Mouse (Mus musculus): Measurements from ENCODE around the gene Aym1.
A peak's percentile ranks its signal among the peaks of the same experiment; 100 is the strongest.
"Not testable (repeated sequence)": the region's sequence is repeated elsewhere in the genome, so short reads cannot be mapped to it uniquely, and the experiment has no call there.

Gene Aym1

DNA sequence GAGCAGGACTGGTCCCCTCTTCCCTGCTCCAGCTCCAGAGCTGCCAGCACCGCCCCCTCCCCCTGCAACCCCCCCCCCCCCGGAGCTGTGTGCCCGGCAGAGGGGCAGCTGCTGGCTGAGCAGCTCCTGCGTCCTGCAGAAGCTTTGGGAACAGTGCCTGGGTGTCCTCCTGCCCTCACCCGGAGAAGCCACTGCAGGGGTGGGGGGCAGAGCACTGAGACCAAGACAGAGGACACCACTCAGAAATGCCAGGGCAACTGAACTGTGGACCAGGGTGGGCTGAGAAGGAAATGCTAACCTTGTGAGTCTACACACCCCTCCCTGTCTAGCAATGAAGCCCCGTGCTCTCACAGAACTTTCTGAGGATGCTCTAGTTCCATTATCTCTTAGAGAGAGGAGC is at the start of gene Aym1:
Aym1 (plus strand) TSS at position 109 of the 400 bp plus-strand sequence.
- no peak for DNase-seq (ENCODE audit: low spot score)

DNA sequence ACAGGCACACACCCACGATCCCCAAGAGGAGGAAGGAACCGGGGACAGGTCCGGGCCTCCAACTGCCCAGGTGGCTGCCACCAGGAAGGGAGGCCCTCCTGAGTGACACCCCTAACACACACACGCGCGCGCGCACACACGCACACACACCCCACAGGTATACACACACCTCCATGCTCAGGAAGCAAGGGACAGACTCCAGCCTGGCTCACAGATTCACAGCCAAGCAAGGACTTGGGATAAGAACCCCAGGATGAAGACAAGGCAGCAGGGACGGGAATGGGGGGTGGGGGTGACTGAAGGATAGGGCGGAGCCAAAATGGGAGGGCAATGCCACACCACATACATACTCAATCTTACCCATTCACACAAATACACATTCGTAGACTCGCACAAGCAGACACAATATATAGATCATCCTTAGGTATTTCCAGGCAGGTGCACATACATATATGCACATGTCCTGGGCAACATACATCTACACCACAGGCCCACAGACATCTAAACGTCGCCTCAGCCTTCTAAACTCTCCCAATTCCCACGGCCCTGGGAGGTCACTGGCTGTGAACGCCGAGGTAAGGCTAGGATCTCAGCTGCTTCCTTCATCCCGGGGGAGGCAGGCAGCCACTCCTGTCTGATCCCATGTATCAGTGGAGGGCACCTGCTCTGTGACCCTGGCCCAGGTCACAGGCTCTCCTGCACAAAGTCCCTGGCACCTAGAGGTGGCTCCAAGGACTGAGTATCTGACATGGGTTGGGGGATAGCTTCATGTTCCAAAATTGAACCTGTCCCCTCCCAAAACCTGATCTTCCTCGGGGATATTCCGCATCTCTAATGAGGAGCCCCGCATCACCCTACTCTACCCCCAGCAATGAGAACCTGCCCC is 47.4 kb upstream of the Aym1 start:
- DNase-seq (ENCODE audit: low spot score): no peak

DNA sequence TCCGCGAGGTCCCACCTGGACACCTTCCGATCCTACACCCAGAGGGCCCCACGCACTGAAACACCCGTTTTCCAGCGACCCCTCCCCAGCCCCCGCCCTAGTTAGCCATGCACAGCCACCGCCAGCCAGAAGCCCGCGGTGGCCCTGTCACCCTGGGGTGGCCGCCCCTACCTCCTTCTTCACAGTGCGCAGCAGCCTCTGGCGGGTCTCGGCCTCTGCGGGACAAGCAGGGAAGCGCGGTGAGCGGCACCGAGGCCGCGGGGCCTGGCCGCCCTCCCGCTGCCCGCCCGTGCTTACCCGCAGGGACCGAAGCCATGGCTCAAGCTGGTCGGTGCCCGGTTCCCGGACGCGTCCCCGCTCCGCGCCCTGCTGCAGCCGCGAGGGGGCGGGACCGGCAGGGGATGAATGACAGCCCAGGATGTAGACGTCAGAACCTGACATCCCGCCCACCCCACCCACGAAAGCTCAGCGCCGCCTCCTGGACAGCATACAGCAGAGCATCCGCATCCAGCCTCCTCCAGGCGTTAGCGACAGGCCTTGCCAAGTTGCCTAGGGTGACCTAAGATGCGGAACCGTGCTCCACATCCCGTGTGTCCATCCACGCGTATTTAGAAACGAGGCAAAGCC is 46.6 kb upstream of the Aym1 start, which contains the start of gene Sgsm1:
Sgsm1 (minus strand) TSS at position 410 of the 627 bp plus-strand sequence.
- DNase-seq (ENCODE audit: low spot score): peak; percentile 80

DNA sequence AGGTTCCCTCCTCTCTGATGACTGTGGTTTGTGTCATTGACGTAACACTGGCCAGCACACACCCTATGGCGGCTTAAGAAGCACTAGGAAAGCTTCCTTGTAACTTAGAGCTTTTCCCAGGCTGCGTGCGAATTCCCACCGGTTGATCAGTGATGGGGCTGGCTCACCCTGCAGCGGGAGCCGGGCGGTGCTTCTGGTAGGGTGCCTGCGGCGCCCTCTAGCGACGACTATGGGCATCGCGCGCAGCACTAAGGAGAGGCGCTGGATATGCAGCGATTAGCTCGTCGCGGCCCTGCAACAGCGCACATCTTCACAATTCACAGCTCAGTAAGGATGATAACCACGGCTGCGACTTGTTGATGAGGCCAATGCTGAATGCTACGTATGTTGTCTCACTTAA is 43.1 kb upstream of the Aym1 start:
- peak; percentile 81 for DNase-seq (ENCODE audit: low spot score)

DNA sequence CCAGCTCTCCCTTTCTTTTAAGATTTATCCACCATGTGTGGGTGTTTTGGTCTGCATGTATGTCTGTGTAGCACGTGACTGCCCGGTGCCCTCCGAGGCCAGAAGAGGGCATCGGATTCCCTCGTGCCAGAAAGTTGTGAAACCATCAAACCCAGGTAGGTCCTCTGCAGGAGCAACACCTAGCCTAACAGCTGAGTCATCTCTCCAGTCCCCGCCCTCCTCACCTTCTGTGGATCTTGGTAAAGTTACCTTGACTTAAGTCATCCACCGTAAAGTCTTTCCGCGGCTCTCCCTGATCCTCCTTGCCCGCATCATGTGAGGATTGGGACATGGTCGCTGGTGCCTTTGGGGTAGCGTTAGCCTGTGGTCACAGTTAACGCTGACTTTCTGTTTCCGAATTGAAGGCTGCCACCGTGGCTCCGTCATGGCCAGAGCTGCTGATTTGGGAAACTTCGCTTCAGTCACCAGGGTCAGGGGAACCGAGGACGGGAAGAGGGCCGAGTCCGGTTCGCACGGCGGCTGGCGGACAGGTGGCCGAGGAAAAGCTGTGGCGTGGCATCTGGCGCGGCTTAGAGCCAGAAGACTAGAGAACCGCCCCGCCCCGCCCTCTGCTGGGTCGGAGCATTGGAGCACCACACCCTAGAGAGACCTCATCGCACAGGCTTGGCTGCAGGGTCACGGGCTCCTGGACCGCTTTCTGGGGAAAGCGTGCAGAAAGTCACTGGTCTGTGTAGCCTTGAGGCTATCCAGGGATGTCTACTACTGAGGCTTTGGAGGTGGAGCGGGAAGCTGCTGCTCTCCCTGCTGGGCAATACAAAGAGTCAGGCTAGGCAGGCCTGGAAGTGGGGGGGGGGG is 33.1 kb upstream of the Aym1 start:
- peak; percentile 49 for DNase-seq (ENCODE audit: low spot score)

DNA sequence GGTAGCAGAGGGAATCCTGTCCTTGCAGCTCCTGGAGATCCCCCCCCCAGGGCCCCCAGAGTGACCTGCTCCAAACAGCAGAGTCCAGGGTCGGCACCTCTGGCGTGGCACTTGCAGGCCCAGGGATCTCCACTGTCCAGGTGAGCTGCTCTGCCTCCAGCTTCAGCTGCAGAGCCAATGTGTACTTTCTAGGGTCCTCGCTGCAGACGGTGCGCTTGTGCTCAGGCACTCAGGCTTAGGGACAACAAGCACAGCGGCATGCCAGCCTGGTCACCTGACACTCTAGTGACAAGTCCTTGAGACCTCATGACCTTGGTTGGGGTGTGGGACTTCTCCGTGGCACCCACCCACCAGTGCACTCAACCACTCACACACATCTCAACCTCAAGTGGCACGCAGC is 27.6 kb upstream of the Aym1 start:
- no peak for DNase-seq (ENCODE audit: low spot score)

DNA sequence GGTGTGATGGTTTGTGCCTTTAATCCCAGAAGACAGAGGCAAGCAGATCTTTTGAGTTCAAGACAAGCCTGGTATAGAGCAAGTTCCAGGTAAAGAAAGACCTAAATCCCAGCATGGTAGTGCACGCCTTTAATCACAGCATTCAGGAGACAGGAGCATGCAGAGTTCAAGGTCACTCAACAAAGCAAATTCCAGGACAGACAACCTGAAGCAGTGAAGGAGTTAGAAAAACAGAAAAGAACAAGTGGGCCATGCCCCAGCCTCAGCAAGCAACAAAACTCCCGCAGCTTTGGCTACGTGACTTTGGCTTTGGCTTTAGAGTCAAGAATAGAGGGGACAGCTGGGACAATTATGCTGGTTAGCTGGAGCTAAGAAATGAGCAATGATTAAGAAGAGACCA is 26.9 kb upstream of the Aym1 start:
- DNase-seq (ENCODE audit: low spot score): no peak

DNA sequence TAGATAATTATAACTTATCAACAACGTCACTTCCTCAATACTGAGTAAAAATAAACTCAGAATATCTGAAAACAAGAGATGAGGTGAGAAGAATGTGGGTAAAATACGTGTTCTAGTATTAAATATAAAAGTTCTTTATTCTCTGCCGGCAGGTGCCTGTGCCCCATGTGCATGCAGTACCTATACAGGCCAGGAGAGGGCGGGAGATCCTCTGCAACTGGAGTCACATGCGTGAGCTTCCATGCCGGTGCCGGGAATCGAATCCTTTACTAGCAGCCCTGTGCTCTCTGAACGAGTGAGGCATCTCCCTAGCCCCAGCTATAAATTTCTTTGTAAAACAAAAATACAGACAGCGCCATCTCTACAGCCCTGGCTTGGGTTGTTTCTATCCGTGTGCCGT is 24.9 kb upstream of the Aym1 start:
- no peak for DNase-seq (ENCODE audit: low spot score)

DNA sequence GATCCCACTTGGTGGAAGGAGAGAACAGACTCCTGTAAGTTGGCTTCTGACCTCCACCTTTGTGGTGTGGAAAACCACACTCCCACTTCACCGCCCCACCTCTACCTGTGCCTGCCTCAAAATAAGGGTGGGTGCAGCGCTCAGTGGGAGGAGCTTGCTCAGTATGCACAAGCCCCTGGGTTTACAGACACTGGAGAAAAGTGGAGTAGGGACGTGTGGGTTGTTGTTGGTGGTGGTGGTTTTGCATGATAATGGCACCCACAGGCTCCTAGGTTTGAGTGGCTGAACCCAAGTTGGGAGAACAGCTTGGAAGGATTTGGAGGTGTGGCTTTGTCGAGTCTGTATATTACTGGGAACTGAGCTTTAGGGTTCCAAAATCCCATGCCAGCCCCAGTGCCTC is 24.2 kb upstream of the Aym1 start:
- DNase-seq (ENCODE audit: low spot score): no peak

DNA sequence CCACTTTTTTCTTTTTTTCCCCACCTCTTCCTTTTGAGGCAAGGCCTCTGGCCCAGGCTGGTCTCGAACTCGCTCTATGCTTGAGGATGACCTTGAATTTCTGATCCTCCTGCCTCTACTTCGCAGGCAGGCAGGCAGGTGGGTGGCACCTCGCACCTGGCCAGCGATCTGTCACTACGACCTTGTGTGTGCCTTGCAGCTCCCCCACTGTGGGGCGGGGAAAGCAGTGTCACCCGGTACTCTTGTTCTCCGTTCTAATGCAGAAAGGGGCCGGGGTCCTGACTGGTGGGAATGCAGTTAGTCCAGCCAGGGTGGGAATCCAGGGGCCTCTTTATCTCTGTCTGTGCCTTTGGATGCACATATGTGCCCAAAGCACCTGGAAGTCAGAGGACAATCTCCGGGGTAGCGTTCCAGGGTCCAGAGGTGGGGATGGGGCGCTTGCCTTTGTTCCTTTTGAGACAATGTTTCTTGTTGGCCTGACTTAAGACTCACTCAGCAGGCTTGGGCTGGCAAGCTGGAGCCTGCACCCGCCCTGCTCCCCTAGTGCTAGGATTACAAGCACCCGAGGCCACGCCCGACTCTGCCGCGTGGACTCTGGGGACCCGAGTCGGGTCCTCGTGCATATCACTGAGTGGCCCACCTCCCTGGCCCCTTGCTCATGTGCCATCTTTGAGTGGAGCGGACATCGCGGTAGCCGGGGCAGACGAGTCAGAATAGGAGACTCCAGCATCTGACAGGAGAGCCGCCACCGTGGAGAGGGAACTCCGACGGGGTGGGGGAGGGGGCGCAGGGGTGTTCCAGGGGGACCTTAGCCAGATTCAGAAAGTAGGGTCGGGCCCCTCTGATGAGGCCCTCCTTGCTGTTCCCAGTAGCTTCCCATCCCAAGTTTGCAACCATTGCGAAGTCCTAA is 22.2 kb upstream of the Aym1 start:
- DNase-seq (ENCODE audit: low spot score): no peak

DNA sequence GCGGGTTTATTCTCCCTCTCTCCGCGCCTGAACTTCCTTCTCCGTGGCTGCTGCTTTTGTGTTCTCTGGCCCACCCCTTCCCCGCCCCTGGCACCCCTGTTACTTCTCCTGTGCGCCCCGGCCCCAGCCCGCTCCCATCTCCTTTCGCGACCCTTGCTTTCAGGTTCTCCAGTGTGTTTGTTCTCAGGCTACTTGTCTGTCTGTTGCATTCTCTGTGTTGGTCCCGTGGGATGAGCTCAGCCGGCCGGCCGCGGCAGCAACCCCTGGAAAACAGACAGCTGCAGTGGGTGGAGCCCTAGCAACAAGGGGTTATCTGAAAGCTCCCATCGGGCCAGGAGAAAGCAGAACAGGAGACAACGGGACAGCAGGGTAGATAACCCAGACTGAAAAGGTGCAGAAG is 21.4 kb upstream of the Aym1 start:
- no peak for DNase-seq (ENCODE audit: low spot score)

DNA sequence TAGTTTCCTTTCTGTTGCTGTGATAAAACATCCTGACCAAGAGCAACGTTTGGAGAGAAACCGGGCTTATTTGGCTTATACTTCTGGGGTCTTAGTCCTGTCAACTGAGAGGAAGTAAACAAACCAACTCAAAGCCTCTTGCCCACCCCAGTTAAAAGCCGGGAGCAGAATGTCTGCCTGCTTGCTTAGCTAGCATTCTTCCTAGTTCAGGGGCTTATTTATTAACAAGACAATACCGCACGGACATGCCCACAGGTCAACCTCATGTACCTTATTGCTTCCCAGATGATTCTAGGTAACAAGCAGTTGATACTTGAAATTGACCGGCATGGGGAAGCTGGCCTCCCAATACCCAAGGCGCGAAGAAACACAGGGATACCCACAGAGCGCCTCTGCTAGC is 20.8 kb upstream of the Aym1 start:
- DNase-seq (ENCODE audit: low spot score): no peak

DNA sequence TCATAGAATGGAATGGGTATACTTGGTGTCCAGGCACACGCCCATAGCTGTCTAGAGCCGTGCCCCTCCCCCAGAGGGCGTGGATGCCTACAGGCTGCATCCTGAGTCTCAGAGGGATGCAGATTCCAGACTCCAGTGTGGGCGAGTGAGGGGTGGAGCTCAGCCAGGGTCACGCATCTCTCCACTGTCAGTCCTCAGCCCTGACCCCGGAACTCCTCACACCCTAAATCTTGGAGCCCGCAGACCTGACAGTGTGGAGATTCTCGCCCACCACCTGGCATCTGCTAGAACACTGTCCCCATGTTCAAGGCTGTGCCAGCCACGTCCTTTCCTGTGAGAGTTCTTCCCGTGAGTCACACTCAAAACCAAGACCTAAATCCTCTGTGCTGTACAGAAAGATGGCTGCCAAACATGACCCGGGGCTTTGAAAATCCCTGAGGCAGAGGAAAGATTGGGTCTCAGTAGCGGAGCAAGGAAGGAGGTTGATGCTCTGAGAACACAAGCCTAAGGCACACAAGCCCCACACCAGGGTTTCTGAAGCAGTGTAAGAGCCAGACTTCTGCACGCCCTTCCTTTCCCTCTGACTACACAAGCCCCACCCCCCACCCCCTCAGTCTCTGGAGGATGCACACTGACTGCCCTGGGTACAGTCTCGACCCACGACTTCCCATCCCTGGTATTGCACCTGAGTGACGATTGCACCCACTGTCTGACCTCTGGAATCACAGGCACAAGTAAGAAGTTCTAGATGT is 12.3 kb upstream of the Aym1 start:
- no peak for DNase-seq (ENCODE audit: low spot score)

DNA sequence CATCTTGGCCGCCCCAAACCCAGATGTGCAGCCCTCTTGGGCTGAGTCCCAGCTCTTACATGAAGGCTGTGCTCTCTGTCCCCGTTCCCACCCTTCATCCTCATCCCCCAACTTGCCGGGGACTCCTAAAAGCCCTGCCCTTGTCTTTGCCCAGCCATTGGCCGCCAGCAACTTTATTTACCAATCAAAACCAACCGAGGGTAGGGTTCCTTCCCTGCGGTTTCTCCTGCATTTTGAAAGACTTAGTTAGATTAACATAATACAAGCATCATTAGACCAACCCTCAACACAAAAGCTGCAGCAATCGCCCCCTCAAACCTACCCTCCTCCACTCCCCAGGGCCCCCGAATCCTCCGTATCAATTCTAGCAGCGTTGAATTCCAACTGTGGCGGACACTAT is 11.3 kb upstream of the Aym1 start:
- no peak for DNase-seq (ENCODE audit: low spot score)

DNA sequence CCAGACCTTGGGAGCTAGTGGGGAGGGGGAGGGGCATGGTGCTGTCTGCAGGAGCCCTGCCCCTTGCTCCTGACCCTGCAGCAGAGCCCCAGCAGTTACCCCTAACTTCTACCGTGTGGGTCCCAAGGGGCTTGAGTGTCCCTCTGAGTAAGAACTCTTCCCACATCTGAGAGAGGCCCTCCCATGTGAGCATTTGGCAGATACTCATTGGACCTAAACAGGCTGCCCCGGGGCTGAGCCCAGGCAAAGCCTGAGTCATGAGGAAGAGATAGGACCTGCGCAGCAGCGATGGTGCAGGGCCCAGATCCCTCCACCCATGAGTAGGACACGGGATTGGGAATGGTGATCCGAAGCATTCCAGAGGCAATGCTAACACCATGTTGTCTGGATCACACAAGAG is 10.4 kb upstream of the Aym1 start:
- DNase-seq (ENCODE audit: low spot score): not testable (repeated sequence)

DNA sequence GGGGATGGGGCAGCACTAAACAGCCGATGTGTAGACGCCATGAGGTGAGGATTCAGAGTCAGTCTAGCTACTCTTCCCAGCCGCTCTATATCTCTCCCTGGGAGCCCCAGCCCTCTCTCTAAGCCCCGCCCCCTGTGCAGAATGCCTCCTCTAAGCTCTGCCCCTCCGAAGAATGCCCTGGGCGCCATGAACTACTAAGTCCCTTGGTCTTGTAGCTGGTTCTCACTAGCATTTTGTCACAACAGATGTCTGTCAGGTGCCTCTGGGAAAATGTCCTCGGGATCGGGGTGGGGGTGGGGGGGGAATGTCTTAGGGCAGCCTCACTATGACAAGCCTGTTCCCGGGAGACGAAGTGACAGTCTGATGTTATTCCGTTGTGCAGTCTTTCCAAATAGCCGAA is 9.5 kb upstream of the Aym1 start:
- no peak for DNase-seq (ENCODE audit: low spot score)

DNA sequence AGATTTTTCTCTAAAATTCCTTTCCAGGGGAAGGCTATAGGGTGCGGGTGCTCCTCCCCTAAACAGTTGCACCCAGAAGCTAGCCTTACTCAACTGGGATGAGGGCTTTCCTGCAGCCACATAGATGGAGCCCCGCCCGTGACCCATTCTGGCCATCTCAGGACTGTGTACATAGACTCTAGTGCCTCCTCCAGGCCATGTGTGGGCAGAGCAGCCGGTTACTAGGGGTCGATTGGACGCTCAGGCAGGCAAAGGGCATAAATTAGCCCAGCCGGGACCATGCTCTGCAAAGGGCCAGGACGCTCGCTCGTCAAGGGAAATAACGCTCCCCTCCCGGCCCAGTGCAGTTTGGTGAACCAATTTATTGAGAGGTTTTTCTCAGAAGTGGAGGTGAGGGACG is 8.5 kb upstream of the Aym1 start:
- no peak for DNase-seq (ENCODE audit: low spot score)

DNA sequence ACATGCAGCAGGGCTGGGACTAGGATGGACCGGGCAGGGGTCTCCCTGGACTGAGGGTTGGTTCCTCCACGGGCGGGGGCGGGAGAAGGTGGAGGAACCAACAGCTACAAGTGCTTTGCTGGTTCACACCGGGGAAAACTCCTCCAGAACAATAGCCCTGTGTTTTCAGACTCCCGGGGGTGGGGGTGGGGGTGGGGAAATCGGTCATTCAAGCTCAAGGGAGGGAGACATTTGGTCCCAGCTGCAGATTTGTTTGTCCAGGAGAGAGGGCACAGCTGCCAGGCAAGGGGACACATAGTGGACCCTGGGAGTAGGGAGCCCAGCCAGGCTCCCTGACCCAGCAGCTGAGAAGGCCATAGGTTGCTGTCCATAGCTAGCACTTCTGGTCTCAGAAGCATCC is 7.9 kb upstream of the Aym1 start:
- no peak for DNase-seq (ENCODE audit: low spot score)

DNA sequence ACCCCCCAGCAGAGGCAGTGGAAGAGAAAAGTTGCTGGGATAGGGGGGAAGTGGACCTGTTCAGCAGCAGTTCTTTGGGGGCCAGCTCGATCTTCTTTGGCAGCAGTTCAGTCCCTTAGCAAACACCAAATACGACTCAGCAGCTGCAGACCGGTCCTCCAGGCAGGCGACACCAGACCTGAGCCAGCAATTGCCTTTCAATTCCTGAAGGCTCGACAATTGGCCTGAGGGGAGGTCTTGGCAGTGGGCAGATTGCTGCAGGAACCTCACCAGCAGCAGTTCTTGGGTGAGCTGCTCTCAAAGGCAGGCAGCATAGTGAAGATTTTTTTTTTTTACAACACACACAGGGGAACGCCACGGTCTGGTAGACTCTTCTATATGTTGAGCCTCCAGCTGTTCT is 7.3 kb upstream of the Aym1 start:
- no peak for DNase-seq (ENCODE audit: low spot score)

DNA sequence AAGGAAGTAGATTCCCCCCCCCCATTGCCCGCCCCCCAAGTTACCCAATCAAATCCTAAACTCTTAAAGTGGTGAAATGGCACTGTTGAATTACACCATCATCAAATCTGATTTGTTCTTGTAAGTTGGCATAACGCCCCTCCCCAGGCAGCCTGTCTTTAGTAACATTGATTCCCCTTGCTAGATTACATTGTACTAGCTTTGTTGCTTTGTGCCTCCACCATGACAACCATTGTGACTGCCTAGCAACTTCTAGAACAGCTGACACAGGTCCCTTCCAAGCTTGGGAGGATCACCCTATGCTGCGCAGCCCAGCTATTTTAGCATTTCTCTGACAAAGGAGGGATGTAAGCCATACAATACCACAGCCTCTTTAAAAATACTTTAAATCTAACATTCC is 5.3 kb upstream of the Aym1 start:
- no peak for DNase-seq (ENCODE audit: low spot score)

DNA sequence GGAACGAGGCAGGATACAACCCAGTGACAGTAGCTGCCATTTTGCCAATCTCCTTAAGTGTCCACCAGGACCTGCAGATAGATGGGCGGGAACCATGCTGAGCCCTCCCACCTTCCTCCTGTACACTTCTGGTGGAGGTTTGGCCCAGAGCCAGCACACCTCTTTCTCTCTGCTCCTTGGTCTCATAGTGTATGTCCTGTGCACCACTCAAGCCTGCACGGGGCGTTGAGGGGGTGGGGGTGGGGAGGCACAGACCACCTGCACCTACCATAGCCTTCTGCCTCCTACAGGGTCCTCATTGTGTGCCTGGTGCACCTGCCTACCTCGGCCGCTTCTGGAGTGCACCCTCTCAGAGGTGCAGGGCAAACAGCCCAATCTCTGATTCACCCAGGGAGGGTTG is 4.5 kb upstream of the Aym1 start:
- no peak for DNase-seq (ENCODE audit: low spot score)

Measured in urinary bladder, postnatal 14 days (tissue).